Mouse (Mus musculus) midbrain, embryonic 11.5 days (tissue): ENCODE results near the gene Klhl5. TPM values are rescaled to one million over a fixed set of nuclear protein-coding genes. Genes with fewer than 3 reads are reported as not detected.

Source experiments
- ATAC-seq: fragments of 200-750 bp; cut with Nextera tagmentation; 2 replicates; pipeline ENCODE4 v1.8.0; 2017; ENCODE audit warnings: moderate TSS enrichment, moderate library complexity; ENCODE audit not compliant: low FRiP score
- DNase-seq: peaks from one replicate; pipeline ENCODE4 v3.0.0; 2015; ENCODE audit warnings: low spot score; ENCODE audit errors: missing footprints
- H3K27ac ChIP-seq: fragments of 300-500 bp; sonication (generic); 2 replicates; pipeline ENCODE4 v1.5.1; 2014; ENCODE audit warnings: low read depth, low read length
- H3K27me3 ChIP-seq: fragments of 300-500 bp; sonication (generic); 2 replicates; pipeline ENCODE4 v1.6.1; 2014; ENCODE audit warnings: mild to moderate bottlenecking, low read length, moderate library complexity, mixed read lengths; ENCODE audit not compliant: control insufficient read depth, insufficient read depth
- H3K36me3 ChIP-seq: fragments of 300-500 bp; sonication (generic); 2 replicates; pipeline ENCODE4 v1.6.1; 2014; ENCODE audit warnings: mild to moderate bottlenecking, low read length, moderate library complexity, mixed read lengths; ENCODE audit not compliant: control insufficient read depth, insufficient read depth
- H3K4me1 ChIP-seq: fragments of 300-500 bp; sonication (generic); 2 replicates; pipeline ENCODE4 v1.6.1; 2014; ENCODE audit warnings: low read length; ENCODE audit not compliant: control insufficient read depth, insufficient read depth
- H3K4me2 ChIP-seq: fragments of 300-500 bp; sonication (generic); 2 replicates; pipeline ENCODE4 v1.6.1; 2014; ENCODE audit warnings: mild to moderate bottlenecking, moderate library complexity
- H3K4me3 ChIP-seq: fragments of 300-500 bp; sonication (generic); 2 replicates; pipeline ENCODE4 v1.5.1; 2014; ENCODE audit warnings: low read depth, low read length
- H3K9ac ChIP-seq: fragments of 300-500 bp; sonication (generic); 2 replicates; pipeline ENCODE4 v1.6.1; 2014; ENCODE audit warnings: low read length
- H3K9me3 ChIP-seq: fragments of 300-500 bp; sonication (generic); 2 replicates; pipeline ENCODE4 v1.6.1; 2016; ENCODE audit warnings: low read length; ENCODE audit not compliant: control insufficient read depth
- WGBS: fragments of 180-500 bp; shearing (Covaris S2); extraction: QIAGEN DNeasy Blood & Tissue Kit; methylation state at CpG from one replicate; pipeline ENCODE4 v1.1.7; 2014; 5-methylcytosine and 5-hydroxymethylcytosine counted together
- polyA plus RNA-seq: library from polyadenylated mRNA; unstranded; fragments of >200 nt; fragmentation: Nextera tagmentation; extraction: Ambion mirVana; gene quantifications from 2 replicates; pipeline ENCODE4 v1.2.1, GENCODE M21; 2014

The Klhl5 gene
- polyA plus RNA-seq, 1 experiment from 2014 or later, result 20.6 TPM

- Histone ChIP-seq H3K4me2 (no peak overlapping the region), H3K4me1 (no peaks in the 10 kb centered on the region), H3K9me3 (no peaks in the 10 kb centered on the region), H3K9ac (no peak overlapping the region), H3K27me3 (no peaks in the 10 kb centered on the region), H3K36me3 (no peaks in the 10 kb centered on the region), H3K27ac (no peak overlapping the region), H3K4me3 (no peak overlapping the region)
- no peak for ATAC-seq
- DNase-seq, result no peak
- WGBS, result 86% methylated on average over 4 of the region's 4 CpGs
Measured at GRCm38 (mm10) chr5:65181794-65182169, 74.4 kb downstream of the Klhl5 start.

DNA sequence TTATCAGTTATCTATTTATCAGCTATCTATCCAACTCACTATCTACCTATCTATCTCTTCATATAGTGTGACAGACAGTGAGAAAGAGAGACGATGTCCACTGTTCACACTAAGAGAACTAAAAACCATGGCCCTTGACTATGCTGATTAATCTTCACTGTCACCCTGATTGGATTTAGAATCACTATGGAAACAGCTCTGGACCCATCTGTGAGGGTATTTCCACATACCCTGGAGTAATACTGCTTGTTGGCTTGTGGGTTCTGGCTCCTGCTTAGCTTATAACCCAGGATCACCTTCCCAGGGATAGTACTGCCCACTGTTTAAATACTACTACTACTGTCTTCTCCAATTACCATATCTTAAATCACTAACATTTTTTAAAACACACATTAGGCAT is 74.9 kb downstream of the Klhl5 start:
- Histone ChIP-seq H3K27me3 (no peaks in the 10 kb centered on the region), H3K4me1 (no peaks in the 10 kb centered on the region), H3K36me3 (no peaks in the 10 kb centered on the region), H3K4me3 (no peak overlapping the region), H3K4me2 (no peak overlapping the region), H3K9me3 (no peaks in the 10 kb centered on the region), H3K9ac (no peak overlapping the region), H3K27ac (no peak overlapping the region)
- ATAC-seq, result no peak
- WGBS, result 80% methylated on average over 1 of the region's 1 CpGs
- DNase-seq, result no peak

- ATAC-seq (no peak), DNase-seq (no peak)
- no peaks in the 10 kb centered on the region for H3K27me3 ChIP-seq
- no peaks in the 10 kb centered on the region for H3K36me3 ChIP-seq
- 95% methylated on average over 5 of the region's 5 CpGs for WGBS
- H3K4me3 ChIP-seq, result no peak overlapping the region
- H3K4me1 ChIP-seq, result no peaks in the 10 kb centered on the region
- H3K9me3 ChIP-seq, result peaks cover 4% of the 10 kb centered on the region; the same call in 1 of the 2 replicates
- no peak overlapping the region for H3K4me2 ChIP-seq
- no peak overlapping the region for H3K9ac ChIP-seq
- H3K27ac ChIP-seq, result no peak overlapping the region
Measured at GRCm38 (mm10) chr5:65191601-65192000, 84.3 kb downstream of the Klhl5 start.

DNA sequence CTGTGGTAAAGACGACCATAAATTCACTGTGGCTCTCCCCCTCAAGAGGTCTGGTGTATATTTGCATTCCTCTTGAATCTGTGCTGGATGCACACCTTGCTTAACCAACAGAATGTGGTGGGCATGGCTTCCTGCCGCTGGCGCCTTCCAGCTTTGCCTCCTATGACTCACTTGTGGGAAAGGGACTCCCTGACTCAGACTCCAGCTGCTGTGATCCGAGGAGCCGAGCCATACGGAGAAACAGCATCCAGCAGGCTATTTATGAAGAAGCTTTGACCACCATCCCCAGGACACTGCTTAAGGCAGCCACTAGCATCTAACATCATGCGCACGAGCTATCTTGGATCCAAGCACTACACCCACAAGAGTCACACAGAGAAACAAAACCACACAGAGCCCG is 87.1 kb downstream of the Klhl5 start:
- no peak overlapping the region for H3K4me3 ChIP-seq
- 92% methylated on average over 9 of the region's 9 CpGs for WGBS
- H3K9ac ChIP-seq, result no peak overlapping the region
- H3K27me3 ChIP-seq, result no peaks in the 10 kb centered on the region
- ATAC-seq, result no peak
- H3K27ac ChIP-seq, result no peak overlapping the region
- H3K4me2 ChIP-seq, result no peak overlapping the region
- no peaks in the 10 kb centered on the region for H3K36me3 ChIP-seq
- peak; percentile 82 for DNase-seq
- H3K4me1 ChIP-seq, result no peaks in the 10 kb centered on the region; the same call in 1 of the 2 replicates
- H3K9me3 ChIP-seq, result peaks cover 4% of the 10 kb centered on the region; the same call in 1 of the 2 replicates

DNA sequence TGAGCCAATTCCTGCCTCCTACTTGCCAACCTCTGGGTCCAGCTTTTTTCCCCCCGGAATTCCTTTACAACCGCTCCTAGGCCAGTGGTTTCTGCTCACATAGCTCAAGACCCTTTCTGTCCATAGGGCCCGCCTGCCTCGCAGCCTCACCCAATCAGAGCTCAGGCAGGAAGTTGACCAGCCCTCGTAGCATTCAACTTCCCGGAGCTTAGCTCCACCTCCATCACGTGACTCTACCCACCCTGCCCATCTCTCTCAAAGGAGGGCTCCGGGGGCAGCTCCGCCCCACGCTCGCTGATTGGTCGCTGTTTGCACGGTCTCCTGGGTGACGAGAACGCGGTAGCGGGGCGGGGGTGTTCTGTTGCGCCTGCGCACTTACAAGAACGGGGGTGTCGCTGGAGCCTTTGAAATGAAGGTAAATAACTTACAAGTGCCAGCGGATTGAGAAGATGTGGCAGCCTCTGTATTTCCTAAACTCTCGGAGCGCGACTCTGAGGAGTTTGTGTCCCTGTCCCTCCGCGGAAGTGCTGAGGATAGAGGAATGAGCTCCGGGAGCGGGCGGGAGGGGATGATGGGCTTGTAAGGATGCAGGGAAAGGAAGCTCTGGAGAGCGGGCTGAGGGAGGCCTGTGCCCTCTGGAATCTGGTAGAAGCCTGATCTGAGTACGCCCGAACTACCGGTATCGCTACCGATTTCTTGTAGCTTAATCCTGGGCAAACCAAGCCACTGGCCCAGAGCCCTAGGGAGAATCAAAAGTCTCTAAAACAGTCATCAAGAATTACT is 92.2 kb downstream of the Klhl5 start, which contains the start of gene Wdr19:
Gene Wdr19 (plus strand): TSS at position 351 of the 783 bp plus-strand sequence.
- peak; percentile 100 for ATAC-seq
- Histone ChIP-seq H3K9me3 (no peaks in the 10 kb centered on the region), H3K4me2 (peak within 1 kb of the TSS; percentile 72), H3K4me3 (peak within 1 kb of the TSS; percentile 66), H3K27me3 (no peaks in the 10 kb centered on the region), H3K9ac (peak within 1 kb of the TSS; percentile 74), H3K4me1 (peaks cover 3% of the 10 kb centered on the region), H3K27ac (no peak within 1 kb of the TSS), H3K36me3 (no peaks in the 10 kb centered on the region)
- WGBS, result under 1% methylated on average over 37 of the region's 37 CpGs
- peak; percentile 99 for DNase-seq

DNA sequence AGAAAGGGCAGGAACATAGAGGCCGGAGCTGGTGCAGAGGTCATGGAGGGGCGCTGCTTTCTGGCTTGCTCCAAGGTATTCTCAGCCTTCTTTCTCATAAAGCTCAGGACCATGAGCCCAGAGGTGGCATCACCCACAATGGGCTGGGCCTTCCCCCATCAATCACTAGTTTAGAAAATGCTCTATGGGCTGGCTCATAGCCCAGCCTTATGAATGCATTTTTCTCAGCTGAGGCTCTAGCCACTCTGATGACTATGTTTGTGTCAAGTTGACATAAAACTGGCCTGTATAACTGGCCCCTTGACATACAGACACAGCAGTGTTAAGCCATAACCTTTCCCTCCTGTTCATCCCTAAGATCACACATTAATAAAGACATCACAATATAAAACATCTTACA is 97.4 kb downstream of the Klhl5 start:
- Histone ChIP-seq H3K36me3 (no peaks in the 10 kb centered on the region), H3K9ac (no peak overlapping the region), H3K27me3 (no peaks in the 10 kb centered on the region), H3K4me1 (peaks cover 3% of the 10 kb centered on the region), H3K9me3 (no peaks in the 10 kb centered on the region), H3K4me3 (no peak overlapping the region), H3K4me2 (no peak overlapping the region), H3K27ac (no peak overlapping the region)
- DNase-seq, result no peak
- ATAC-seq, result no peak
- WGBS, result 89% methylated on average over 2 of the region's 2 CpGs

GRCm38 (mm10) chr5:65213321-65213720 is 106.0 kb downstream of the Klhl5 start:
- Histone ChIP-seq H3K27me3 (no peaks in the 10 kb centered on the region), H3K27ac (no peak overlapping the region), H3K4me3 (no peak overlapping the region), H3K4me1 (no peaks in the 10 kb centered on the region), H3K4me2 (no peak overlapping the region), H3K9me3 (no peaks in the 10 kb centered on the region), H3K9ac (no peak overlapping the region), H3K36me3 (no peaks in the 10 kb centered on the region)
- ATAC-seq, result no peak
- 16% methylated on average over 7 of the region's 7 CpGs for WGBS
- DNase-seq, result peak; percentile 90

Other genes starting within 250 kb of the Klhl5 start
- gene Tlr1, start 174.0 kb upstream of the Klhl5 start, polyA plus RNA-seq, result 0.62 and 0.85 TPM in 2 replicates
- gene Tlr6, start 147.4 kb upstream of the Klhl5 start, polyA plus RNA-seq, result 0.33 and 0.41 TPM in 2 replicates
- gene Fam114a1, start 137.5 kb upstream of the Klhl5 start, polyA plus RNA-seq, result 14.8 and 17.3 TPM in 2 replicates
- 0.19 TPM in 1 of 2 replicates, not detected in the other for gene Tmem156, start 15.4 kb upstream of the Klhl5 start, polyA plus RNA-seq
- gene Wdr19, start 92.2 kb downstream of the Klhl5 start, polyA plus RNA-seq, result 14.6 and 14.9 TPM in 2 replicates
- 92.3 and 98.2 TPM in 2 replicates for gene Rfc1, start 228.1 kb downstream of the Klhl5 start, polyA plus RNA-seq
- gene Klb, start 240.8 kb downstream of the Klhl5 start, polyA plus RNA-seq, result 0.04 and 0.14 TPM in 2 replicates